Mouse (Mus musculus) brain, embryonic 14.5 days (tissue): ENCODE measurements around the gene Det1. TPM values are rescaled to one million over a fixed set of nuclear protein-coding genes. Genes with fewer than 3 reads are reported as not detected.

Experiments
- DNase-seq: peaks from one replicate; pipeline ENCODE4 v3.0.0-alpha.2; 2011; ENCODE audit warnings: low read depth
- CTCF ChIP-seq: fragments of 200-500 bp; IDR thresholded peaks from 2 replicates; pipeline ENCODE4 v1.5.1; 2012; ENCODE audit warnings: inconsistent platforms, mild to moderate bottlenecking, moderate library complexity, borderline replicate concordance; ENCODE audit not compliant: insufficient read depth, insufficient read length; ENCODE audit errors: extremely low read depth
- POLR2A ChIP-seq: fragments of 200-500 bp; IDR thresholded peaks from 2 replicates; pipeline ENCODE4 v1.6.1; 2012; ENCODE audit warnings: mild to moderate bottlenecking, inconsistent platforms, borderline replicate concordance; ENCODE audit not compliant: poor library complexity, insufficient read depth, insufficient read length, severe bottlenecking; ENCODE audit errors: extremely low read depth
- polyA plus RNA-seq: library from polyadenylated mRNA; depleted of rRNA; stranded (reverse); fragments of >200 nt; gene quantifications from 2 replicates; pipeline ENCODE4 v1.2.3, GENCODE M21; 2012; rRNA removed

Gene Det1
- 16.1 and 22.9 TPM in 2 replicates for polyA plus RNA-seq

GRCm38 (mm10) chr7:78846737-78847434 is at the start of gene Det1:
TSS of gene Det1 (minus strand) at chr7:78847263.
- TF ChIP-seq POLR2A, result peak; percentile 83
- TF ChIP-seq CTCF, result peak; percentile 95
- DNase-seq, result peak; percentile 96

- no peak for TF ChIP-seq POLR2A
- no peak for TF ChIP-seq CTCF
- DNase-seq, result peak; percentile 99
These were observed 48.7 kb upstream of the Det1 start, which contains the start of gene Aen for GRCm38 (mm10) chr7:78895653-78896333. TSS of gene Aen (plus strand) at chr7:78895854.

- no peak for TF ChIP-seq CTCF
- TF ChIP-seq POLR2A, result no peak
- no peak for DNase-seq
These were observed 48.1 kb upstream of the Det1 start for GRCm38 (mm10) chr7:78895021-78895652.

- no peak for DNase-seq
- TF ChIP-seq POLR2A (no peak), CTCF (no peak)
These were observed 46.9 kb upstream of the Det1 start for GRCm38 (mm10) chr7:78893917-78894316.

GRCm38 (mm10) chr7:78890641-78891040 is 43.6 kb upstream of the Det1 start:
- peak; percentile 90 for DNase-seq
- TF ChIP-seq POLR2A, result no peak
- peak; percentile 98 for TF ChIP-seq CTCF

GRCm38 (mm10) chr7:78887431-78887842 is 40.4 kb upstream of the Det1 start:
- peak; percentile 93 for DNase-seq
- TF ChIP-seq POLR2A, result no peak
- no peak for TF ChIP-seq CTCF

- DNase-seq, result peak; percentile 87
- no peak for TF ChIP-seq CTCF
- TF ChIP-seq POLR2A, result no peak
These were observed 39.4 kb upstream of the Det1 start for GRCm38 (mm10) chr7:78886496-78886895.

GRCm38 (mm10) chr7:78885404-78885803 is 38.3 kb upstream of the Det1 start:
- DNase-seq, result peak; percentile 80
- TF ChIP-seq POLR2A (no peak), CTCF (no peak)

- TF ChIP-seq CTCF, result no peak
- no peak for TF ChIP-seq POLR2A
These were observed 37.1 kb upstream of the Det1 start for GRCm38 (mm10) chr7:78884139-78884538.

GRCm38 (mm10) chr7:78883726-78884060 is 36.6 kb upstream of the Det1 start:
- TF ChIP-seq POLR2A, result no peak
- TF ChIP-seq CTCF, result no peak
- DNase-seq, result peak; percentile 45

More at GRCm38 (mm10) chr7:78884139-78884538, 37.1 kb upstream of the Det1 start:
- DNase-seq, result peak; percentile 97

GRCm38 (mm10) chr7:78883016-78883725 is 36.1 kb upstream of the Det1 start:
- peak; percentile 54 for DNase-seq
- TF ChIP-seq CTCF (no peak), POLR2A (no peak)
